7 mouse cellular contexts compared by ENCODE assay signal in the genomic region with DNA sequence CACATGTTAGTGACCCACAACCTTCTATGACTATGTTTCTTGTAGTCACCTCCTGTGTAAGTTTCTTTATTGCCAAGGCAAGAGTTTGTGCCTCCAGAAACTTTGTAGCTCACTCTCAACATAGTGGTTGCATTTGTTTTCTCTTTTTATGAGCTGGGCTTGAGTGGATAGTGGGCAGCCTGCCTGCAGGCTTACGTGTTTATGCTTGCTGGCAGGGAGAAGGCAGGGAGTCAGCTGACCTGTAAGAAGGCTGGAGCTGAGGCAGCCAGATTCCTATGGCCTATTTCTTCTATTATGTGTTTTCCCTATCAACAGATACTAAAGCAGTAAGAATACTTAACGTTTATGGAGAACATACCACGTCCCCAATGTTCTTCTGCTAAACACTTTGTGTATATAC.
DNase-seq lines count a peak whose midpoint lies in the region; ATAC-seq lines count a peak whose summit lies in the region.

No protein-coding gene starts in this region.

- no peaks in the 10 kb centered on the region; the same call in 1 of the 2 replicates for H3K4me1 ChIP-seq in lung, embryonic 16.5 days (replicated peaks; ENCODE audit: control insufficient read depth, insufficient read depth, low read length)
- no peaks in the 10 kb centered on the region; the same call in 1 of the 2 replicates for H3K4me1 ChIP-seq in hindbrain, embryonic 16.5 days (ENCODE audit: control insufficient read depth, insufficient read depth, low read depth, low read length)

- H3K4me3 ChIP-seq in lung, embryonic 16.5 days (ENCODE audit: low read length), result no peak overlapping the region
- H3K4me3 ChIP-seq in hindbrain, embryonic 16.5 days (ENCODE audit: low read length), result no peak overlapping the region

- ATAC-seq in lung, embryonic 16.5 days (ENCODE audit: low read depth), result peak; percentile 80
- no peak for ATAC-seq in hindbrain, embryonic 16.5 days

- intact Hi-C loops in heart, postnatal 14 days (cut with DNase I), result no loop called here

- DNase-seq in Muller cell, postnatal 12 days (ENCODE audit: inconsistent ontology term), result peak; percentile 29
- peak; percentile 47 for DNase-seq in adrenal gland, adult 8-10 months
- DNase-seq in heart, postnatal 14 days, result peak; percentile 44 to 48
- no peak for DNase-seq in cerebellum, adult 9-11 months
- no peak for DNase-seq in spleen, adult 12 weeks (ENCODE audit: low spot score)

- no peak overlapping the region for H3K27ac ChIP-seq in lung, embryonic 16.5 days (ENCODE audit: low read length)
- no peak overlapping the region for H3K27ac ChIP-seq in hindbrain, embryonic 16.5 days (ENCODE audit: low read depth, low read length)

- H3K9me3 ChIP-seq in lung, embryonic 16.5 days (ENCODE audit: control insufficient read depth, low read length), result no peaks in the 10 kb centered on the region
- no peaks in the 10 kb centered on the region for H3K9me3 ChIP-seq in hindbrain, embryonic 16.5 days (ENCODE audit: control insufficient read depth, low read length)

- H3K36me3 ChIP-seq in lung, embryonic 16.5 days (ENCODE audit: control insufficient read depth, insufficient read depth, low read length), result no peaks in the 10 kb centered on the region
- no peaks in the 10 kb centered on the region for H3K36me3 ChIP-seq in hindbrain, embryonic 16.5 days (ENCODE audit: control insufficient read depth, insufficient read depth, low read length)

- no peak overlapping the region for H3K4me2 ChIP-seq in lung, embryonic 16.5 days (ENCODE audit: low read depth, low read length)
- no peak overlapping the region for H3K4me2 ChIP-seq in hindbrain, embryonic 16.5 days (ENCODE audit: low read length)

- no peaks in the 10 kb centered on the region for H3K27me3 ChIP-seq in lung, embryonic 16.5 days (ENCODE audit: control insufficient read depth, insufficient read depth, low read depth, low read length)
- no peaks in the 10 kb centered on the region for H3K27me3 ChIP-seq in hindbrain, embryonic 16.5 days (replicated peaks; ENCODE audit: control insufficient read depth, insufficient read depth, low read length)

- WGBS in lung, embryonic 16.5 days, result 57% methylated on average over 3 of the region's 3 CpGs
- 68% methylated on average over 3 of the region's 3 CpGs for WGBS in hindbrain, embryonic 16.5 days

- no peak overlapping the region for H3K9ac ChIP-seq in lung, embryonic 16.5 days (ENCODE audit: low read length)
- H3K9ac ChIP-seq in hindbrain, embryonic 16.5 days (ENCODE audit: low read depth, low read length), result no peak overlapping the region

Comparison
In these comparisons a context has a peak if more than half of its experiments do, and no peak if none do; other contexts are left out.
1. DNase-seq: peak in Muller cell, postnatal 12 days (single experiment), adrenal gland, adult 8-10 months (single experiment) and heart, postnatal 14 days (2 of 2); none in cerebellum, adult 9-11 months (single experiment) and spleen, adult 12 weeks (single experiment).